Mouse (Mus musculus): ENCODE data around the gene Med12l. TPM values are rescaled to one million over a fixed set of nuclear protein-coding genes. Genes with fewer than 3 reads are reported as not detected.
"Not testable (repeated sequence)": the region's sequence is repeated elsewhere in the genome, so short reads cannot be mapped to it uniquely, and the experiment has no call there.

The Med12l gene
- total RNA-seq, 2 experiments from 2014 or later, result 1.4 to 1.9 TPM

- DNase-seq, result no peak
- intact Hi-C loops (cut with DNase I; ENCODE audit: low total_unique reads), result no loop called here
These were observed 10.9 kb downstream of the Med12l start for GRCm38 (mm10) chr3:59016501-59016900.

- no peak for DNase-seq
- intact Hi-C loops (cut with DNase I; ENCODE audit: low total_unique reads), result no loop called here
These were observed 15.6 kb downstream of the Med12l start for GRCm38 (mm10) chr3:59021236-59021635.

- intact Hi-C loops (cut with DNase I; ENCODE audit: low total_unique reads), result no loop called here
- DNase-seq, result no peak
These were observed 16.6 kb downstream of the Med12l start for GRCm38 (mm10) chr3:59022251-59022650.

GRCm38 (mm10) chr3:59022971-59023370, 17.3 kb downstream of the Med12l start:
- intact Hi-C loops (cut with DNase I; ENCODE audit: low total_unique reads), result no loop called here
- DNase-seq, result no peak

- intact Hi-C loops (cut with DNase I; ENCODE audit: low total_unique reads), result no loop called here
- DNase-seq, result no peak
These were observed 19.0 kb downstream of the Med12l start for GRCm38 (mm10) chr3:59024531-59025192.

- intact Hi-C loops (cut with DNase I; ENCODE audit: low total_unique reads), result no loop called here
- no peak for DNase-seq
These were observed 19.5 kb downstream of the Med12l start for GRCm38 (mm10) chr3:59025193-59025535.

GRCm38 (mm10) chr3:59028696-59029095, 23.1 kb downstream of the Med12l start:
- intact Hi-C loops (cut with DNase I; ENCODE audit: low total_unique reads), result no loop called here
- DNase-seq, result no peak

GRCm38 (mm10) chr3:59030986-59031385, 25.4 kb downstream of the Med12l start:
- DNase-seq, result no peak
- intact Hi-C loops (cut with DNase I; ENCODE audit: low total_unique reads), result no loop called here

GRCm38 (mm10) chr3:59041487-59041886, 35.9 kb downstream of the Med12l start:
- intact Hi-C loops (cut with DNase I; ENCODE audit: low total_unique reads), result no loop called here
- no peak for DNase-seq

- DNase-seq, result no peak
- intact Hi-C loops (cut with DNase I; ENCODE audit: low total_unique reads), result loop anchor here (5.0 kb wide), 1 partner anchor 68 kb away; no protein-coding TSS in a partner anchor
These were observed 49.4 kb downstream of the Med12l start for GRCm38 (mm10) chr3:59054834-59055535.

GRCm38 (mm10) chr3:59059022-59059541, 53.5 kb downstream of the Med12l start:
- intact Hi-C loops (cut with DNase I; ENCODE audit: low total_unique reads), result loop anchor here (5.0 kb wide), 1 partner anchor 72 kb away; no protein-coding TSS in a partner anchor
- DNase-seq, result peak; percentile 38

GRCm38 (mm10) chr3:59060131-59060530, 54.5 kb downstream of the Med12l start:
- intact Hi-C loops (cut with DNase I; ENCODE audit: low total_unique reads), result no loop called here
- DNase-seq, result no peak

GRCm38 (mm10) chr3:59062141-59062540, 56.5 kb downstream of the Med12l start:
- intact Hi-C loops (cut with DNase I; ENCODE audit: low total_unique reads), result no loop called here
- no peak for DNase-seq

- intact Hi-C loops (cut with DNase I; ENCODE audit: low total_unique reads), result no loop called here
- no peak for DNase-seq
These were observed 57.8 kb downstream of the Med12l start for GRCm38 (mm10) chr3:59063431-59063830.

- intact Hi-C loops (cut with DNase I; ENCODE audit: low total_unique reads), result no loop called here
These were observed 60.3 kb downstream of the Med12l start for GRCm38 (mm10) chr3:59065937-59066336.

GRCm38 (mm10) chr3:59066558-59067294, 61.1 kb downstream of the Med12l start:
- DNase-seq, result no peak
- intact Hi-C loops (cut with DNase I; ENCODE audit: low total_unique reads), result no loop called here

More at GRCm38 (mm10) chr3:59065937-59066336, 60.3 kb downstream of the Med12l start:
- DNase-seq, result no peak

GRCm38 (mm10) chr3:59069071-59069470, 63.4 kb downstream of the Med12l start:
- intact Hi-C loops (cut with DNase I; ENCODE audit: low total_unique reads); DNase-seq: not testable (repeated sequence)

GRCm38 (mm10) chr3:59077278-59077677, 71.7 kb downstream of the Med12l start:
- DNase-seq, result no peak
- intact Hi-C loops (cut with DNase I; ENCODE audit: low total_unique reads), result no loop called here

GRCm38 (mm10) chr3:59078585-59078984, 73.0 kb downstream of the Med12l start:
- no peak for DNase-seq
- intact Hi-C loops (cut with DNase I; ENCODE audit: low total_unique reads), result no loop called here

- DNase-seq, result peak; percentile 16
- intact Hi-C loops (cut with DNase I; ENCODE audit: low total_unique reads), result no loop called here
These were observed 73.7 kb downstream of the Med12l start for GRCm38 (mm10) chr3:59079327-59079726.
